Mouse (Mus musculus): ENCODE results near the gene Ces1d.
"Not testable (repeated sequence)": the region's sequence is repeated elsewhere in the genome, so short reads cannot be mapped to it uniquely, and the experiment has no call there.

The Ces1d gene

GRCm38 (mm10) chr8:93197685-93198525, at the start of gene Ces1d:
Gene Ces1d (minus strand): TSS chr8:93197838.
- no peak for DNase-seq (ENCODE audit: low read depth, low spot score)

- no peak for DNase-seq (ENCODE audit: low read depth, low spot score)
Measured at GRCm38 (mm10) chr8:93246057-93246456, 48.4 kb upstream of the Ces1d start.

GRCm38 (mm10) chr8:93239884-93240283, 42.2 kb upstream of the Ces1d start:
- DNase-seq (ENCODE audit: low read depth, low spot score): no peak

- DNase-seq (ENCODE audit: low read depth, low spot score): no peak
Measured at GRCm38 (mm10) chr8:93235681-93236080, 38.0 kb upstream of the Ces1d start.

GRCm38 (mm10) chr8:93234706-93235105, 37.1 kb upstream of the Ces1d start:
- no peak for DNase-seq (ENCODE audit: low read depth, low spot score)

GRCm38 (mm10) chr8:93234068-93234467, 36.4 kb upstream of the Ces1d start:
- DNase-seq (ENCODE audit: low read depth, low spot score): no peak

GRCm38 (mm10) chr8:93229446-93229845, 31.8 kb upstream of the Ces1d start, which contains the start of gene Ces1e:
Gene Ces1e (minus strand): TSS chr8:93229619.
- DNase-seq (ENCODE audit: low read depth, low spot score): no peak

GRCm38 (mm10) chr8:93228673-93229370, 31.2 kb upstream of the Ces1d start:
- no peak for DNase-seq (ENCODE audit: low read depth, low spot score)

GRCm38 (mm10) chr8:93226471-93226870, 28.8 kb upstream of the Ces1d start:
- not testable (repeated sequence) for DNase-seq (ENCODE audit: low read depth, low spot score)

- DNase-seq (ENCODE audit: low read depth, low spot score): no peak
Measured at GRCm38 (mm10) chr8:93221896-93222295, 24.3 kb upstream of the Ces1d start.

- DNase-seq (ENCODE audit: low read depth, low spot score): no peak
Measured at GRCm38 (mm10) chr8:93217867-93218266, 20.2 kb upstream of the Ces1d start.

- no peak for DNase-seq (ENCODE audit: low read depth, low spot score)
Measured at GRCm38 (mm10) chr8:93217375-93217774, 19.7 kb upstream of the Ces1d start.

GRCm38 (mm10) chr8:93211091-93211490, 13.5 kb upstream of the Ces1d start:
- DNase-seq (ENCODE audit: low read depth, low spot score): no peak

GRCm38 (mm10) chr8:93199146-93199545, 1.5 kb upstream of the Ces1d start:
- DNase-seq (ENCODE audit: low read depth, low spot score): not testable (repeated sequence)

GRCm38 (mm10) chr8:93196436-93196835, 1.2 kb downstream of the Ces1d start:
- no peak for DNase-seq (ENCODE audit: low read depth, low spot score)

- DNase-seq (ENCODE audit: low read depth, low spot score): no peak
Measured at GRCm38 (mm10) chr8:93180581-93181129, 17.0 kb downstream of the Ces1d start.

- no peak for DNase-seq (ENCODE audit: low read depth, low spot score)
Measured at GRCm38 (mm10) chr8:93176593-93176992, 21.0 kb downstream of the Ces1d start.

- DNase-seq (ENCODE audit: low read depth, low spot score): no peak
Measured at GRCm38 (mm10) chr8:93174554-93174953, 23.1 kb downstream of the Ces1d start.

GRCm38 (mm10) chr8:93171846-93172590, 25.6 kb downstream of the Ces1d start:
- DNase-seq (ENCODE audit: low read depth, low spot score): no peak

GRCm38 (mm10) chr8:93163363-93163762, 34.3 kb downstream of the Ces1d start:
- DNase-seq (ENCODE audit: low read depth, low spot score): no peak

GRCm38 (mm10) chr8:93151401-93151800, 46.2 kb downstream of the Ces1d start:
- DNase-seq (ENCODE audit: low read depth, low spot score): no peak

- no peak for DNase-seq (ENCODE audit: low read depth, low spot score)
Measured at GRCm38 (mm10) chr8:93147331-93147730, 50.3 kb downstream of the Ces1d start.

All from A20 (cell line).